Mouse (Mus musculus): ENCODE results near the gene Wfdc5. TPM values are rescaled to one million over a fixed set of nuclear protein-coding genes. Genes with fewer than 3 reads are reported as not detected.

Gene Wfdc5
- polyA plus RNA-seq, 1 experiment from 2014 or later: not detected

- Histone ChIP-seq H3K4me2 (replicated peaks; ENCODE audit: low read depth, low read length) (no peak overlapping the region), H3K27ac (ENCODE audit: low read length) (no peak overlapping the region), H3K36me3 (ENCODE audit: insufficient read depth, low read length) (no peaks in the 10 kb centered on the region), H3K4me1 (ENCODE audit: insufficient read depth, low read length) (no peaks in the 10 kb centered on the region), H3K9me3 (ENCODE audit: low read length) (no peaks in the 10 kb centered on the region), H3K9ac (replicated peaks; ENCODE audit: low read length) (no peak overlapping the region), H3K4me3 (ENCODE audit: low read length) (no peak overlapping the region), H3K27me3 (ENCODE audit: insufficient read depth, low read length) (no peaks in the 10 kb centered on the region)
- ATAC-seq (ENCODE audit: low FRiP score, low TSS enrichment): no peak
- 87% methylated on average over 5 of the region's 5 CpGs for WGBS
Measured at GRCm38 (mm10) chr2:164195971-164196699, 13.6 kb upstream of the Wfdc5 start.

- H3K27me3 ChIP-seq (ENCODE audit: insufficient read depth, low read length): no peaks in the 10 kb centered on the region
- no peaks in the 10 kb centered on the region for H3K4me1 ChIP-seq (ENCODE audit: insufficient read depth, low read length)
- H3K4me3 ChIP-seq (ENCODE audit: low read length): no peak overlapping the region
- H3K9ac ChIP-seq (replicated peaks; ENCODE audit: low read length): no peak overlapping the region
- no peak overlapping the region for H3K4me2 ChIP-seq (replicated peaks; ENCODE audit: low read depth, low read length)
- no peak for ATAC-seq (ENCODE audit: low FRiP score, low TSS enrichment)
- WGBS: 70% methylated on average over 5 of the region's 5 CpGs
- no peaks in the 10 kb centered on the region for H3K9me3 ChIP-seq (ENCODE audit: low read length)
- no peaks in the 10 kb centered on the region for H3K36me3 ChIP-seq (ENCODE audit: insufficient read depth, low read length)
- no peak overlapping the region for H3K27ac ChIP-seq (ENCODE audit: low read length)
Measured at GRCm38 (mm10) chr2:164194959-164195630, 12.6 kb upstream of the Wfdc5 start.

GRCm38 (mm10) chr2:164192279-164192678, 9.7 kb upstream of the Wfdc5 start:
- Histone ChIP-seq H3K27ac (ENCODE audit: low read length) (no peak overlapping the region), H3K4me2 (replicated peaks; ENCODE audit: low read depth, low read length) (no peak overlapping the region), H3K36me3 (ENCODE audit: insufficient read depth, low read length) (no peaks in the 10 kb centered on the region), H3K9me3 (ENCODE audit: low read length) (no peaks in the 10 kb centered on the region), H3K4me1 (ENCODE audit: insufficient read depth, low read length) (no peaks in the 10 kb centered on the region), H3K9ac (replicated peaks; ENCODE audit: low read length) (no peak overlapping the region), H3K4me3 (ENCODE audit: low read length) (no peak overlapping the region), H3K27me3 (ENCODE audit: insufficient read depth, low read length) (no peaks in the 10 kb centered on the region)
- ATAC-seq (ENCODE audit: low FRiP score, low TSS enrichment): no peak

GRCm38 (mm10) chr2:164190576-164190975, 8.0 kb upstream of the Wfdc5 start, which contains the start of gene Wfdc12:
Gene Wfdc12, minus strand, starts transcription at chr2:164190608.
- Histone ChIP-seq H3K4me3 (ENCODE audit: low read length) (no peak within 1 kb of the TSS), H3K4me2 (replicated peaks; ENCODE audit: low read depth, low read length) (no peak within 1 kb of the TSS), H3K9me3 (ENCODE audit: low read length) (no peaks in the 10 kb centered on the region), H3K27ac (ENCODE audit: low read length) (no peak within 1 kb of the TSS), H3K27me3 (ENCODE audit: insufficient read depth, low read length) (no peaks in the 10 kb centered on the region), H3K4me1 (ENCODE audit: insufficient read depth, low read length) (no peaks in the 10 kb centered on the region), H3K36me3 (ENCODE audit: insufficient read depth, low read length) (no peaks in the 10 kb centered on the region), H3K9ac (replicated peaks; ENCODE audit: low read length) (no peak within 1 kb of the TSS)
- 90% methylated on average over 6 of the region's 6 CpGs for WGBS
- ATAC-seq (ENCODE audit: low FRiP score, low TSS enrichment): no peak

GRCm38 (mm10) chr2:164188722-164189121, 6.2 kb upstream of the Wfdc5 start:
- H3K27me3 ChIP-seq (ENCODE audit: insufficient read depth, low read length): no peaks in the 10 kb centered on the region
- H3K9ac ChIP-seq (replicated peaks; ENCODE audit: low read length): no peak overlapping the region
- H3K36me3 ChIP-seq (ENCODE audit: insufficient read depth, low read length): no peaks in the 10 kb centered on the region
- no peaks in the 10 kb centered on the region for H3K9me3 ChIP-seq (ENCODE audit: low read length)
- no peaks in the 10 kb centered on the region for H3K4me1 ChIP-seq (ENCODE audit: insufficient read depth, low read length)
- H3K4me2 ChIP-seq (replicated peaks; ENCODE audit: low read depth, low read length): no peak overlapping the region
- H3K27ac ChIP-seq (ENCODE audit: low read length): no peak overlapping the region
- WGBS: 39% methylated on average over 5 of the region's 5 CpGs
- no peak for ATAC-seq (ENCODE audit: low FRiP score, low TSS enrichment)
- no peak overlapping the region for H3K4me3 ChIP-seq (ENCODE audit: low read length)

- Histone ChIP-seq H3K36me3 (ENCODE audit: insufficient read depth, low read length) (no peaks in the 10 kb centered on the region), H3K4me3 (ENCODE audit: low read length) (no peak overlapping the region), H3K4me2 (replicated peaks; ENCODE audit: low read depth, low read length) (no peak overlapping the region), H3K27ac (ENCODE audit: low read length) (no peak overlapping the region), H3K4me1 (ENCODE audit: insufficient read depth, low read length) (no peaks in the 10 kb centered on the region), H3K27me3 (ENCODE audit: insufficient read depth, low read length) (no peaks in the 10 kb centered on the region; the same call in 1 of the 2 replicates), H3K9ac (replicated peaks; ENCODE audit: low read length) (no peak overlapping the region), H3K9me3 (ENCODE audit: low read length) (no peaks in the 10 kb centered on the region)
- WGBS: 46% methylated on average over 9 of the region's 9 CpGs
- ATAC-seq (ENCODE audit: low FRiP score, low TSS enrichment): no peak
Measured at GRCm38 (mm10) chr2:164184145-164184719, 1.7 kb upstream of the Wfdc5 start.

GRCm38 (mm10) chr2:164183340-164183739, 798 bp upstream of the Wfdc5 start:
- H3K9me3 ChIP-seq (ENCODE audit: low read length): no peaks in the 10 kb centered on the region
- no peaks in the 10 kb centered on the region for H3K36me3 ChIP-seq (ENCODE audit: insufficient read depth, low read length)
- no peak for ATAC-seq (ENCODE audit: low FRiP score, low TSS enrichment)
- no peak overlapping the region for H3K9ac ChIP-seq (replicated peaks; ENCODE audit: low read length)
- 36% methylated on average over 9 of the region's 9 CpGs for WGBS
- no peak overlapping the region for H3K4me2 ChIP-seq (replicated peaks; ENCODE audit: low read depth, low read length)
- H3K4me3 ChIP-seq (ENCODE audit: low read length): no peak overlapping the region
- no peak overlapping the region for H3K27ac ChIP-seq (ENCODE audit: low read length)
- H3K4me1 ChIP-seq (ENCODE audit: insufficient read depth, low read length): no peaks in the 10 kb centered on the region
- H3K27me3 ChIP-seq (ENCODE audit: insufficient read depth, low read length): no peaks in the 10 kb centered on the region; the same call in 1 of the 2 replicates

GRCm38 (mm10) chr2:164180770-164181169, 1.8 kb downstream of the Wfdc5 start:
- Histone ChIP-seq H3K9me3 (ENCODE audit: low read length) (no peaks in the 10 kb centered on the region), H3K27me3 (ENCODE audit: insufficient read depth, low read length) (peaks cover 3% of the 10 kb centered on the region; the same call in 1 of the 2 replicates), H3K4me2 (replicated peaks; ENCODE audit: low read depth, low read length) (no peak overlapping the region), H3K9ac (replicated peaks; ENCODE audit: low read length) (no peak overlapping the region), H3K4me1 (ENCODE audit: insufficient read depth, low read length) (no peaks in the 10 kb centered on the region), H3K36me3 (ENCODE audit: insufficient read depth, low read length) (no peaks in the 10 kb centered on the region), H3K27ac (ENCODE audit: low read length) (no peak overlapping the region), H3K4me3 (ENCODE audit: low read length) (no peak overlapping the region)
- ATAC-seq (ENCODE audit: low FRiP score, low TSS enrichment): no peak
- WGBS: 80% methylated on average over 4 of the region's 4 CpGs

- 45% methylated on average over 3 of the region's 3 CpGs for WGBS
- no peaks in the 10 kb centered on the region for H3K9me3 ChIP-seq (ENCODE audit: low read length)
- H3K9ac ChIP-seq (replicated peaks; ENCODE audit: low read length): no peak overlapping the region
- H3K4me1 ChIP-seq (ENCODE audit: insufficient read depth, low read length): no peaks in the 10 kb centered on the region
- no peak for ATAC-seq (ENCODE audit: low FRiP score, low TSS enrichment)
- peaks cover 3% of the 10 kb centered on the region; the same call in 1 of the 2 replicates for H3K27me3 ChIP-seq (ENCODE audit: insufficient read depth, low read length)
- H3K4me3 ChIP-seq (ENCODE audit: low read length): no peak overlapping the region
- H3K27ac ChIP-seq (ENCODE audit: low read length): no peak overlapping the region
- H3K36me3 ChIP-seq (ENCODE audit: insufficient read depth, low read length): no peaks in the 10 kb centered on the region
- no peak overlapping the region for H3K4me2 ChIP-seq (replicated peaks; ENCODE audit: low read depth, low read length)
Measured at GRCm38 (mm10) chr2:164180124-164180523, 2.4 kb downstream of the Wfdc5 start.

GRCm38 (mm10) chr2:164177831-164178230, 4.7 kb downstream of the Wfdc5 start:
- Histone ChIP-seq H3K4me3 (ENCODE audit: low read length) (no peak overlapping the region), H3K4me2 (replicated peaks; ENCODE audit: low read depth, low read length) (no peak overlapping the region), H3K4me1 (ENCODE audit: insufficient read depth, low read length) (no peaks in the 10 kb centered on the region)

More at GRCm38 (mm10) chr2:164177831-164178230, 4.7 kb downstream of the Wfdc5 start:
- H3K9me3 ChIP-seq (ENCODE audit: low read length): no peaks in the 10 kb centered on the region
- peaks cover 8% of the 10 kb centered on the region; the same call in 1 of the 2 replicates for H3K27me3 ChIP-seq (ENCODE audit: insufficient read depth, low read length)
- no peaks in the 10 kb centered on the region for H3K36me3 ChIP-seq (ENCODE audit: insufficient read depth, low read length)
- WGBS: 52% methylated on average over 5 of the region's 5 CpGs
- H3K27ac ChIP-seq (ENCODE audit: low read length): no peak overlapping the region
- no peak overlapping the region for H3K9ac ChIP-seq (replicated peaks; ENCODE audit: low read length)
- no peak for ATAC-seq (ENCODE audit: low FRiP score, low TSS enrichment)

All from kidney, embryonic 16.5 days (tissue).